Mouse (Mus musculus): Measurements from ENCODE around the gene Rap1gap2. TPM values are rescaled to one million over a fixed set of nuclear protein-coding genes. Genes with fewer than 3 reads are reported as not detected.

Gene Rap1gap2
- polyA plus RNA-seq, 1 experiment from 2014 or later = 2.4 TPM

DNA sequence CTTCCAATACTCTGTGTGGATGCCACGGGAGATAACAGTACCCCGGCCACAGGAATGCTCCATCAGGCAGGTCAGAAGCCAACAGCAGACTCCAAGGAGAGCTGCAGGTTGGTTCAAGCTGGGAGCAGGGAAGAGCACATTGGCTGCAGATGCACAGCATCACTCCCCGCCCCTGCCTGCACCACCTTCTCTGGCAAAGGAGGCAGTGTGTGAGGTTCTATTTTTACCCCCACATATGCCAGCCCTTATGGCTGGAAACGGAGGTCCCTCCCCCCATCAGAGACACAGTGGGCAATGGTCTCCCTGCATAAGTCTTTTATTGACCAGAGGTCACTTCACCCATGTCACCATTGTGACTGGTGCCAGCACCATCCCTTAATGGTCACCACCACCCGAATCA is 42.3 kb downstream of the Rap1gap2 start:
- H3K27me3 ChIP-seq = no peaks in the 10 kb centered on the region
- H3K27ac ChIP-seq = no peak overlapping the region
- no peak overlapping the region for H3K4me3 ChIP-seq
- 80% methylated on average over 5 of the region's 5 CpGs for WGBS
- no peak for ATAC-seq (ENCODE audit: borderline replicate concordance, extremely low read depth, low FRiP score, low TSS enrichment)
- H3K9ac ChIP-seq = no peak overlapping the region
- peaks cover 11% of the 10 kb centered on the region; the same call in 1 of the 2 replicates for H3K4me1 ChIP-seq
- no peaks in the 10 kb centered on the region for H3K9me3 ChIP-seq
- H3K36me3 ChIP-seq = no peaks in the 10 kb centered on the region
- no peak overlapping the region for H3K4me2 ChIP-seq

DNA sequence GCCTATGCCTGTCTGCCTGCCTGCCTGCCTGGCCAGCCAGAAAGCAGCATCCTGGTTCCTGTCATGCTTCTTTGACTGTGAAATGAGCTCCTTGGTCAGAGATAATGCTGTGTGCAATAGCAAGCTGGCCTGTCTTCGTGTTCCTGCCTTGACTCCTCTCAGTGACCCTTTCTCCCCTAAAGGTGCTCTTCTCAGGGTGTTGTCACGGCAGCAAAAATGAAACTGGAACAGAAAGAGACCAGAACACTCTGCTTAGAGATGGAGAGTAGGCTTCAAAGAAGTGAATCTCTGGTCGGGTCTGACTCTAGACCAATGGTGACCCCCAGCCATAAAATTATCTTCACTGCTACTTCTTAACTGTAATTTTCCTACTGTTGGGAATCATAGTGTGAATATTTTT is 42.7 kb downstream of the Rap1gap2 start:
- peaks cover 11% of the 10 kb centered on the region; the same call in 1 of the 2 replicates for H3K4me1 ChIP-seq
- H3K4me2 ChIP-seq = no peak overlapping the region
- no peaks in the 10 kb centered on the region for H3K9me3 ChIP-seq
- no peaks in the 10 kb centered on the region for H3K36me3 ChIP-seq
- no peak overlapping the region for H3K4me3 ChIP-seq
- H3K9ac ChIP-seq = no peak overlapping the region
- no peaks in the 10 kb centered on the region for H3K27me3 ChIP-seq
- H3K27ac ChIP-seq = no peak overlapping the region
- ATAC-seq (ENCODE audit: borderline replicate concordance, extremely low read depth, low FRiP score, low TSS enrichment) = no peak
- 63% methylated on average over 3 of the region's 3 CpGs for WGBS

DNA sequence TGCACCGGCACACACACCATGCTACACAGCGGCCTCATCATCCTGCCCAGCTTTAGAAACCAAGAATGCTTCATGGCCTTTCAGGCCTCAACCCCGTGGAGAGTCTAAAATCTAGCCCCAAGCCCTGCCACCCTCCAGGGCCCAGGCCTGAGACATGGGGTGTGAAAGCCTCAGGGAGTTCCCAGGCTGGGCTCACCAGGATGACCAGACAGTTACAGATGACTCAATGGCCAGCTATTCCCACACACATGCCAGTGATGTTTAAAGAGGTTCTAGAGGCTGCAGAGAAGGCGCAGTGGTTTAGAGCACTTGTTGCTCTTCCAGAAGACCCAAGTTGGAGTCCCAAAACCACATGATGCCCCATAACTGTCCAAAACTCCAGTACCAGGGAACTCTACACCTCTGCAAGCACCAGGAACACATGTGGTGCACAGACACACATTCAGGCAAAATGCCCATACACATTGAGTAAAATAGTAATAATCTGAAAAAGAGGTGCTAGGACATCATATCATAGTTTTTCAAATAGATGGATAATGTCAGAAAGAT is 44.3 kb downstream of the Rap1gap2 start:
- no peak overlapping the region for H3K4me2 ChIP-seq
- 0 out of 2 replicates have a peak, but pooled peaks cover 4% of the 10 kb centered on the region for H3K4me1 ChIP-seq
- ATAC-seq (ENCODE audit: borderline replicate concordance, extremely low read depth, low FRiP score, low TSS enrichment) = no peak
- H3K36me3 ChIP-seq = no peaks in the 10 kb centered on the region
- no peak overlapping the region for H3K27ac ChIP-seq
- 81% methylated on average over 4 of the region's 4 CpGs for WGBS
- H3K9ac ChIP-seq = no peak overlapping the region
- H3K9me3 ChIP-seq = no peaks in the 10 kb centered on the region
- H3K4me3 ChIP-seq = no peak overlapping the region
- no peaks in the 10 kb centered on the region for H3K27me3 ChIP-seq

- 88% methylated on average over 4 of the region's 4 CpGs for WGBS
- Histone ChIP-seq H3K4me2 (no peak overlapping the region), H3K4me3 (no peak overlapping the region), H3K27ac (no peak overlapping the region), H3K9ac (no peak overlapping the region), H3K4me1 (peaks cover 11% of the 10 kb centered on the region), H3K36me3 (no peaks in the 10 kb centered on the region), H3K27me3 (no peaks in the 10 kb centered on the region), H3K9me3 (no peaks in the 10 kb centered on the region)
- no peak for ATAC-seq (ENCODE audit: borderline replicate concordance, extremely low read depth, low FRiP score, low TSS enrichment)
These were observed 49.3 kb downstream of the Rap1gap2 start for GRCm38 (mm10) chr11:74561392-74561791.

GRCm38 (mm10) chr11:74560600-74561227 is 50.0 kb downstream of the Rap1gap2 start:
- H3K9me3 ChIP-seq = no peaks in the 10 kb centered on the region
- no peak overlapping the region for H3K4me2 ChIP-seq
- 86% methylated on average over 9 of the region's 9 CpGs for WGBS
- H3K27ac ChIP-seq = no peak overlapping the region
- no peak overlapping the region for H3K4me3 ChIP-seq
- H3K27me3 ChIP-seq = no peaks in the 10 kb centered on the region
- H3K36me3 ChIP-seq = no peaks in the 10 kb centered on the region
- no peak overlapping the region for H3K9ac ChIP-seq
- ATAC-seq (ENCODE audit: borderline replicate concordance, extremely low read depth, low FRiP score, low TSS enrichment) = no peak
- H3K4me1 ChIP-seq = peaks cover 15% of the 10 kb centered on the region

DNA sequence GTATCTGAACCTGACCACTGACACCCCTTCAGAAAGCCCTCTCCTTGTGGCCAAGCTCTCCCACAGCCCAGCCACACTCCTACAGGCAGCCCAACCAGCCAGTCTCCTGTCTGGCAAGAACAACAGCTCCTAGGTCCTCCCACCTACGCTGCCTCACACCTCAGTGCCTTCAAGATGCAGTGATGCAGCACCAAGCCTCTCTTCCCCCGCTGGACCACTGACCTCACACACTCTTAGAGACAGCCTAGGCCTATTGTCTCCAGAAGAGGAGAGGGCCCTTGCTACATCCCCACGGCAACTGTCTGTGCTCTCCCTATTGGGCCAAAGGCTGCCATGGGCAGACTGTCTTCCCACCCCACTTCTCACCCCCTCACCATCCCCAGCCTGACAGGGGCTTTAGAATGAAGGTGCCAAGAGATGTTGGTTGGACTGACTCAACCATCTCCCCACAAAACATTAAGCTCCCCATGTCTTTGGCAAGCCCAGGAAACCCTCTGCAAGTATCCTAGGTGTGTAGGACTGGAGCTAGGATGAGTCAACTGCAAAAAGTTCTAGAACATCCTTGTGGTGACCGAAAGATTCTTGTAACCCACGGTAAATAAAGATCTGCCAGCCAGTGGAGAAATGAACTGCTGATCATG is 50.8 kb downstream of the Rap1gap2 start:
- Histone ChIP-seq H3K36me3 (no peaks in the 10 kb centered on the region), H3K4me1 (peaks cover 19% of the 10 kb centered on the region), H3K27me3 (no peaks in the 10 kb centered on the region), H3K9me3 (no peaks in the 10 kb centered on the region), H3K4me2 (no peak overlapping the region), H3K4me3 (no peak overlapping the region), H3K9ac (no peak overlapping the region), H3K27ac (no peak overlapping the region)
- no peak for ATAC-seq (ENCODE audit: borderline replicate concordance, extremely low read depth, low FRiP score, low TSS enrichment)
- WGBS = 77% methylated on average over 5 of the region's 5 CpGs

DNA sequence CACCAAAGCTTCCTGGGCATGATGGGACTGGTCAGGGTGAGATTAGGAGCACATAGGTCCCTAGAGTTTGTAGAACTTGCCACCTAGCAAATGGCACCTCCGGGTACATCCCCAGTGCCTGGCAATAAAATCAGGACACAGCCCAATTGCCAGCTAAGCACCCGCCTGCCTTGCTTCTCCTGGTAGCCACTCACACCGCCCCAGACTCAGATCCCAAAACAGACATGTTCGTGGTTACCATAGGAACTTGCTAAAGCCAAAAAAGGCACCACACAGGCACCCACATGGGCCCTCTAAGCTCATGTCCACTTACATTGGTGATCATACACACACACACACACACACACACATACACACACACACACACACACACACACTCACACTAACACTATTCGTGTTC is 51.8 kb downstream of the Rap1gap2 start:
- WGBS = 85% methylated on average over 5 of the region's 5 CpGs
- Histone ChIP-seq H3K27ac (no peak overlapping the region), H3K27me3 (no peaks in the 10 kb centered on the region), H3K9me3 (no peaks in the 10 kb centered on the region), H3K4me3 (no peak overlapping the region), H3K4me2 (no peak overlapping the region), H3K36me3 (no peaks in the 10 kb centered on the region), H3K9ac (no peak overlapping the region), H3K4me1 (peaks cover 24% of the 10 kb centered on the region)
- ATAC-seq (ENCODE audit: borderline replicate concordance, extremely low read depth, low FRiP score, low TSS enrichment) = no peak

DNA sequence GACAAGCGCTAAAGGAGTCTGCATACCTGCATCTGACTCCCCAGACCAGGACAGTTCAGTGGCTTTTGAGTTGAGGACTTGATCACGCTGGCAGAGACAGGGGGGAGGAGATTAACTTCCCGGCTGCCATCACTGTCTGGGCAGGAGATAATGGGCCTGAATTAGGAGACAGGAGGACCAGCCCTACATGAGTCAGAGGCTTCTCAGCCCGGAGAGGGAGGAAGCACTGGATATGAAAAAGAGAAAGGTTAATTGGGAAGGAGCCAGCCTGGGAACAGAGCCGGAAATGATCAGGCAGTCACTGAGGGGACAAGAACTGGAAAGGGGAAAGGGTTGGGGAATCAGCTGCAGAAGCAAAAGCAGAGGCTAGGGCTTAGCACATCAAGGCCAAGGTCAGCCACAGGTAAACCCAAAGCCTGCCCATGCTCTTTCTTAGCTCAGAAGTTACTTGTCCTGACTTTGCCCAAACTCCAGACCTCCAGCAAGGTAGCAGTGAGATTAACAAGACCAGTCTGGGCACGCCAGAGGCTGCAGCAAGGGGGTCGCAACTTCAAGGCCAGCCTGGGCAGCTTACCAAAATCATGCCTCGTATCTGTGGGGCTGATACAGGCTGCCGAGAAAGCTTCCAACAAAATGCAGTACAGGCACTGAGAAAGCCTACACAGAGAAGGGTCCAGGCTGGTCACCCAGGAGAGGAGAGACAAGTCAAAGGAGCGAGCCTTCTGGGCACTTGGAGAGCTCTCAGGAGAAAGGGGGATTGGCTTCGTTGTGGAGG is 53.1 kb downstream of the Rap1gap2 start:
- Histone ChIP-seq H3K27me3 (no peaks in the 10 kb centered on the region), H3K4me1 (peaks cover 24% of the 10 kb centered on the region), H3K4me3 (no peak overlapping the region), H3K9me3 (no peaks in the 10 kb centered on the region), H3K9ac (no peak overlapping the region), H3K27ac (peak overlapping the region; percentile 24; the same call in 1 of the 2 replicates), H3K36me3 (no peaks in the 10 kb centered on the region), H3K4me2 (no peak overlapping the region)
- WGBS = 41% methylated on average over 11 of the region's 11 CpGs
- no peak for ATAC-seq (ENCODE audit: borderline replicate concordance, extremely low read depth, low FRiP score, low TSS enrichment)

- no peaks in the 10 kb centered on the region for H3K27me3 ChIP-seq
- H3K9me3 ChIP-seq = no peaks in the 10 kb centered on the region
- 37% methylated on average over 9 of the region's 9 CpGs for WGBS
- no peaks in the 10 kb centered on the region for H3K36me3 ChIP-seq
- H3K27ac ChIP-seq = no peak overlapping the region
- no peak overlapping the region for H3K4me2 ChIP-seq
- H3K9ac ChIP-seq = no peak overlapping the region
- ATAC-seq (ENCODE audit: borderline replicate concordance, extremely low read depth, low FRiP score, low TSS enrichment) = peak; percentile 45; the same call in 1 of the 2 replicates
- H3K4me3 ChIP-seq = no peak overlapping the region
- H3K4me1 ChIP-seq = peaks cover 24% of the 10 kb centered on the region
These were observed 54.9 kb downstream of the Rap1gap2 start for GRCm38 (mm10) chr11:74555716-74556374.

DNA sequence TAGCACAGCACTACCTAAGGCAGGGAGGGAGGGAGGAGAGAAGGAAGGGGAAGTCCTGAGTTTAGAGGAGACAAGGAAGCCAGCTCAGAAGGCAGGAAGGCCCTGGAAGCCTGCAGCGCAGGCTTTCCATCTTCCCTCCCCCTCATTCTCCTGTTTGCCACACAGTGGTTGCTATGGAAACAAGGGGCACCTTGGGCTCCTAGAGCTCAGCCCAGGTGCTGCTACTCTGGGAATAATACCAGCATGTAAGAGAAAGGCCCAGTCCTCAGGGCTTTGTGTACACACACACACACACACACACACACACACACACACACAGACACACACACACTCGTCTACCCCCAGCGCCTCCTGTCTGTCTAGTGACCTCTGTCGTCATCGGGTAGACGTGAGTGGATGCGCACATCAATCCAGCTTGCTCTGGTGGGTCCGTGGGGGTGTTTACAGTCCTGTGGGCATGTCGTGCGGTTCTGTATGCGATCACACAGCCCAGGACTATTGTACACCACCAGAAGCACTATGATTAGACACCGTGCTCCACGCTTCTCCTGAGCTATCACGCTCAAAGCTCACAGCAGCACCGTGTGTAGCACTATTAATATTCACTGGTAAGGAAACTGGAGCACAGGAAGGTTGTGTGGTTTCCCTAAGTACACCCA is 55.9 kb downstream of the Rap1gap2 start:
- Histone ChIP-seq H3K27me3 (no peaks in the 10 kb centered on the region), H3K4me2 (no peak overlapping the region), H3K36me3 (no peaks in the 10 kb centered on the region), H3K4me3 (no peak overlapping the region), H3K9ac (no peak overlapping the region), H3K9me3 (no peaks in the 10 kb centered on the region), H3K27ac (no peak overlapping the region), H3K4me1 (peaks cover 24% of the 10 kb centered on the region)
- ATAC-seq (ENCODE audit: borderline replicate concordance, extremely low read depth, low FRiP score, low TSS enrichment) = 0 out of 2 replicates have a peak, but pooled peaks have one; percentile 9
- 39% methylated on average over 15 of the region's 15 CpGs for whole genome bisulfite sequencing

- Histone ChIP-seq H3K4me1 (peaks cover 30% of the 10 kb centered on the region), H3K4me2 (no peak overlapping the region), H3K9me3 (no peaks in the 10 kb centered on the region), H3K36me3 (no peaks in the 10 kb centered on the region), H3K27ac (no peak overlapping the region), H3K27me3 (no peaks in the 10 kb centered on the region), H3K4me3 (no peak overlapping the region), H3K9ac (no peak overlapping the region)
- 63% methylated on average over 6 of the region's 6 CpGs for WGBS
- ATAC-seq (ENCODE audit: borderline replicate concordance, extremely low read depth, low FRiP score, low TSS enrichment) = no peak
These were observed 59.1 kb downstream of the Rap1gap2 start for GRCm38 (mm10) chr11:74551568-74551967.
